Mouse (Mus musculus): Measurements from ENCODE around the gene Cdc25a.

GRCm38 (mm10) chr9:109874797-109875691, at the start of gene Cdc25a:
- TF ChIP-seq CTCF (IDR thresholded peaks at IDR 0.05; ENCODE audit: insufficient read depth, low read length): peak; percentile 26; the same call in 1 of the 2 replicates
- peak; percentile 14; the same call in 1 of the 2 replicates for TF ChIP-seq POLR2A (IDR thresholded peaks at IDR 0.05; ENCODE audit: borderline replicate concordance, extremely low read depth, low read depth, low read length)
